Mouse (Mus musculus) bone marrow, adult 2 months (tissue): Measurements from ENCODE around the gene Zfp174. TPM values are rescaled to one million over a fixed set of nuclear protein-coding genes. Genes with fewer than 3 reads are reported as not detected.
"Not testable (repeated sequence)": the region's sequence is repeated elsewhere in the genome, so short reads cannot be mapped to it uniquely, and the experiment has no call there.

Experiments
- H3K27ac ChIP-seq: fragments of 200-500 bp; 2 replicates; pipeline ENCODE4 v1.5.1; 2012; ENCODE audit warnings: low read depth, mild to moderate bottlenecking, control low read depth, inconsistent platforms, low read length; ENCODE audit not compliant: control insufficient read depth, poor library complexity, insufficient read depth
- H3K4me1 ChIP-seq: fragments of 200-500 bp; 2 replicates; pipeline ENCODE4 v1.6.1; 2011; ENCODE audit warnings: low read length; ENCODE audit not compliant: control insufficient read depth, insufficient read depth
- H3K4me3 ChIP-seq: fragments of 200-500 bp; replicated peaks from 2 replicates; pipeline ENCODE3; 2011; ENCODE audit warnings: mild to moderate bottlenecking, low read depth, low read length, control low read depth; ENCODE audit not compliant: control insufficient read depth
- CTCF ChIP-seq: fragments of 200-500 bp; IDR thresholded peaks from 2 replicates; pipeline ENCODE4 v1.5.1; 2011; ENCODE audit warnings: low read length, control low read depth; ENCODE audit not compliant: control insufficient read depth, insufficient read depth
- POLR2A ChIP-seq: fragments of 200-500 bp; IDR thresholded peaks from 2 replicates; pipeline ENCODE4 v1.6.1; 2011; ENCODE audit warnings: low read depth, mild to moderate bottlenecking, control low read depth, low read length, borderline replicate concordance; ENCODE audit not compliant: control insufficient read depth
- WGBS: fragments of 180-500 bp; shearing (Covaris S2); methylation state at CpG from one replicate; pipeline ENCODE4 v1.1.7; 2018; 5-methylcytosine and 5-hydroxymethylcytosine counted together
- polyA plus RNA-seq: library from polyadenylated mRNA; stranded (reverse); fragments of >200 nt; gene quantifications from 2 replicates; pipeline ENCODE4 v1.2.4, GENCODE M21; 2011; ENCODE audit warnings: low replicate concordance; ENCODE audit not compliant: missing spikeins, insufficient read depth, insufficient read length

Zfp174 gene
- polyA plus RNA-seq, 1 experiment, result 0.42 TPM

- WGBS, result 54% methylated on average over 17 of the region's 17 CpGs
- Histone ChIP-seq H3K4me3 (no peak overlapping the region), H3K4me1 (no peaks in the 10 kb centered on the region), H3K27ac (no peak overlapping the region)
- TF ChIP-seq CTCF (peak; percentile 34; the same call in 1 of the 2 replicates), POLR2A (no peak)
Measured at GRCm38 (mm10) chr16:3839157-3839885, 7.7 kb upstream of the Zfp174 start.

DNA sequence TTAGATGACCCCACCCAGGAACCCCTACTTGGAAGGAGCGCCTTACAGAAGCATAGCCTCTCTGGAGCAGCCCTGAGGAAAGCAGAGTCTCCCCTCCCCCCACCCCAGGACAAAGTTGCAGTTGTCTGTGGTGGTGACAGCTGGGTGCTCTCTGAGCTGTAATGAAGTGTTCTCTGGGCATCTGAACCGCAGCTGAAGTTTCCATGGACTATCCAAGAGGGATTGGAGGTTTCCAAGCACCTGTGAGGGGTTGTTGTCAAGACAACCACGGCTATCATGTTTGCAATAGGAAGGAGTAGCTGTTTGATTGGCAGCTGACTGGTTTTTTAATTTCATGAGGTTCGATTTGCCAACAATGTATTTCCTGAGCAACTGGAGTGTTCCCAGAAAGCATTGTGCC, 4.1 kb upstream of the Zfp174 start:
- TF ChIP-seq POLR2A, result no peak
- no peak for TF ChIP-seq CTCF
- H3K4me3 ChIP-seq, result no peak overlapping the region
- H3K4me1 ChIP-seq, result no peaks in the 10 kb centered on the region
- 34% methylated on average over 4 of the region's 4 CpGs for WGBS
- H3K27ac ChIP-seq, result no peak overlapping the region

- no peak for TF ChIP-seq CTCF
- no peak for TF ChIP-seq POLR2A
- 62% methylated on average over 1 of the region's 1 CpGs for WGBS
Measured at GRCm38 (mm10) chr16:3843796-3844195, 3.3 kb upstream of the Zfp174 start.

GRCm38 (mm10) chr16:3847871-3848270, 803 bp downstream of the Zfp174 start:
- Histone ChIP-seq H3K27ac (no peak overlapping the region), H3K4me1 (no peaks in the 10 kb centered on the region), H3K4me3 (no peak overlapping the region)
- WGBS, result 79% methylated on average over 4 of the region's 4 CpGs
- no peak for TF ChIP-seq CTCF
- TF ChIP-seq POLR2A, result no peak

More at GRCm38 (mm10) chr16:3843796-3844195, 3.3 kb upstream of the Zfp174 start:
- Histone ChIP-seq H3K4me1 (no peaks in the 10 kb centered on the region), H3K27ac (no peak overlapping the region), H3K4me3 (no peak overlapping the region)

- TF ChIP-seq POLR2A (no peak), CTCF (no peak)
- WGBS, result 72% methylated on average over 3 of the region's 3 CpGs
- no peak overlapping the region for H3K27ac ChIP-seq
- no peaks in the 10 kb centered on the region for H3K4me1 ChIP-seq
- no peak overlapping the region for H3K4me3 ChIP-seq
Measured at GRCm38 (mm10) chr16:3848416-3848815, 1.3 kb downstream of the Zfp174 start.

DNA sequence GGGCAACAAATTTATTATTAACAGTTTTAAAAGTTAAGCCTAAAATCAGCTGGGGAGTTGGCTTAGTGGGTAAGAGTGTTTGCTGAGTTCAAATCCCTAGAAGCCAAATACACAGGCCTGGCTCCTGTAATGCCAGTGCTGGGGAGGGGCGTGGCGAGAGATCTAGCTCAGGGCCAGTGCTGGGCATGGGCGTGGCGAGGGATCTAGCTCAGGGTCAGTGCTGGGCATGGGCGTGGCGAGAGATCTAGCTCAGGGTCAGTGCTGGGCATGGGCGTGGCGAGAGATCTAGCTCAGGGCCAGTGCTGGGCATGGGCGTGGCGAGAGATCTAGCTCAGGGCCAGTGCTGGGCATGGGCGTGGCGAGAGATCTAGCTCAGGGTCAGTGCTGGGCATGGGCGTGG, 4.2 kb downstream of the Zfp174 start:
- WGBS, result 88% methylated on average over 13 of the region's 13 CpGs
- H3K4me1 ChIP-seq, H3K27ac ChIP-seq, H3K4me3 ChIP-seq: not testable (repeated sequence)

DNA sequence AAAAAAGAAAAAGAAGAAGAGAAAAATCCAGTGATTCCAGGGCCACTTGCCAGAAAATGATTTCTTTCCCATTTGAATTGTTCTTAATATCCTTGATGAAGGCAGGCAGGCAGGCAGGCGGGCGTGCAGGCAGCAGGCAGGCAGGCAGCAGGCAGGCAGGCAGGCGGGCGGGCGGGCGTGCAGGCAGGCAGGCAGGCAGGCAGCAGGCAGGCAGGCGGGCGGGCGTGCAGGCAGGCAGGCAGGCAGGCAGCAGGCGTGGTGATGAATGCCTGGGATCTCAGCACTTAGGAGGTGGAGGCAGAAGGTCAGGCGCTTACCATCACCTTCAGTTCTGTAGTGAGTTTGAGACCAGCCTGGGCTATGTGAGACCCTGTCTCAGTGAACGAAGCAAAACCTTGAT, 5.5 kb downstream of the Zfp174 start:
- WGBS, result 89% methylated on average over 12 of the region's 12 CpGs
- TF ChIP-seq CTCF (no peak), POLR2A (no peak)
- Histone ChIP-seq H3K4me3 (no peak overlapping the region), H3K27ac (no peak overlapping the region), H3K4me1 (no peaks in the 10 kb centered on the region)

DNA sequence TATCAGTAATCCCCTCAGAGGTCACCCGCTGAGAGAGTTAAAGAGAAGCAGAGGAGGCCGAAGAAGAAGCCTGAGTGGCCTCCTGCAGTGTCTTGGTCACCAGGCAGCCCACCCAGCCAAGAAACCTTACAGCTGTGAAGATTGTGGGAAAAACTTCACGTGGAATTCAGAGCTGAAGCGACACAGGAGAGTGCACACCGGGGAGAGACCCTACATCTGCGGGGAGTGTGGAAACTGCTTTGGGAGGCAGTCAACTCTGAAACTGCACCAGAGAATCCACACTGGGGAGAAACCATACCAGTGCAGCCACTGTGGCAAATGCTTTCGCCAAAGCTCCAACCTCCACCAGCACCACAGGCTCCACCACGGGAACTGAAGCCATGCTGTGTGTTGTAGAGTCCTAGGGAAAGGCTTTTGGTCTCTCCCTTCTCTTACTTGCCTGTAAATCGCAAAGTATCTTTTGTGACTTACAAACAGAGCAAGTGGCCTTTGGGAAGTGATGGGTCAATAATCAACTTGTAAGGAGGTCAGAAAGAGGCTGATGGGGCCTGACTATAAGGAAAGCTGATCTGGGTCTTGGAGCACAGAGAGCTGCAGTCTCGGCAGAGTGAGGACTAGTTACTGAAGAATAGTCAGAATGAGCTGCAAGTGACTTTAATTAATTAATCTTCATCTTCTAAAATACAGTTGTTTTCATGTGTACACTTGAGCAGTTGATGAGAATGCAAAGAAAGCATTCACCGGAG, 7.5 kb downstream of the Zfp174 start:
- H3K4me3 ChIP-seq, result no peak overlapping the region
- TF ChIP-seq CTCF (no peak), POLR2A (no peak)
- no peak overlapping the region for H3K27ac ChIP-seq
- no peaks in the 10 kb centered on the region for H3K4me1 ChIP-seq
- 87% methylated on average over 11 of the region's 11 CpGs for WGBS
